Mouse (Mus musculus) lung, postnatal 36 days (tissue): ENCODE data around the gene Gpr12.
"Not testable (repeated sequence)": the region's sequence is repeated elsewhere in the genome, so short reads cannot be mapped to it uniquely, and the experiment has no call there.

Experiments
- DNase-seq: peaks from one replicate; pipeline ENCODE4 v3.0.0; 2022; ENCODE audit warnings: mixed read lengths

The Gpr12 gene

DNA sequence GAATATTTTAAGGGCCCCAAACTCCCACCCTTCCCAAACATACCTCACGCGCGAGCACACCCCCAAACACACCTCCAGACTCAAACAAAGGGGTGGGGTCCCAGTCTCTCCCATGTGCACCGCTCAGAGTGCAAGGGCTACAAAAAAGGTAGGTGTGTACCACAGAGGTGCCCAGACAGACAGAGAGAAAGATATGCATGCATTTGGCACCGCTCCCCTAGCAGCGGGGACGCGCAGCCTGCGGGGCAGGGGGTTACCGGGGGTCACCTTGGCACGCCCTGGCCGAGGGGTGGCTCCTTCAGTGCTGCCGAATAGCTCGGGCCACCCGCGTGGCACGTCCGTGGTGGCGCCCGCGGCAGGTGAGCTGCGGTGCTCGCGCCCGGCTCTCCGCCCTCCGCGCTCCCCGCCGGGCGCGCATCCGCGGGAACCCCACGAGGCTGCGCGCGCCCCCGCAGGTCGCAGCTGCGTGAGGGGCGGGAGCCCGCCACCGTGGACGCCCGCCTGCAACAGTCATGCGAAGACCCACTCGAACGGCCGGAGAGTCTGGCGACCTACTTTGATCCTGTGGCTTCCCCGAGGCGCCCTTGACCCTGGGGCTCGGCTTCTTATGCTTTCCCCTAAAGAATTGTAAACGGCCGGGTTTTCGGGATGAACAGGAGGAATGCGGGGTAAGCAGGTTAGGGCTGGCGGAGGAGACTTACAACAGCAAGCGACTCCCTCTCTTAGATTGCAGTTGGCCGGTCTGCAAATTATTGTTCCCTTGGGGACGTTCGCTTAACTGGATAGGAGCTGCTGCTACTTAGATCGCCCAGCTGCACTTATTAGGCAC, at the start of gene Gpr12:
Gene Gpr12 (minus strand): TSS at position 762 of the 829 bp plus-strand sequence.
- DNase-seq: no peak

DNA sequence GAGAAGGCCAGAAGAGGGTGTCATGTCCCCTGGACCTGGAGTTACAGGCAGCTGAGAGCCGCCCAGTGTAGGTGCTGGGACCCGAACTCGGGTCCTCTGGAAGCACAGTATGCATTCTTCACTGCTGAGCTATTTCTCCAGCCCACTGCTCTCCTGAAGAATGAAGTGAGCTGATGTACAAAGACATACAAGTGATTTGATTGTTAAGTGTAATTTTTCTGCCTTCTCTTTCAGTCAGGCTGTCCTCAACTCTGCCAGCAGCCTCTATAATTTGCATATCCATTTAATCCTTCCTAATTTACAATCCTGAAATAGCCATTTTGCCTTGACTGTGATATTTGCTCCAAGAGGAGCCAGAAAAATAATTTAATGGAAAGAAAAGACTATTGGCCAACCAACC, 46.6 kb upstream of the Gpr12 start:
- DNase-seq: no peak

DNA sequence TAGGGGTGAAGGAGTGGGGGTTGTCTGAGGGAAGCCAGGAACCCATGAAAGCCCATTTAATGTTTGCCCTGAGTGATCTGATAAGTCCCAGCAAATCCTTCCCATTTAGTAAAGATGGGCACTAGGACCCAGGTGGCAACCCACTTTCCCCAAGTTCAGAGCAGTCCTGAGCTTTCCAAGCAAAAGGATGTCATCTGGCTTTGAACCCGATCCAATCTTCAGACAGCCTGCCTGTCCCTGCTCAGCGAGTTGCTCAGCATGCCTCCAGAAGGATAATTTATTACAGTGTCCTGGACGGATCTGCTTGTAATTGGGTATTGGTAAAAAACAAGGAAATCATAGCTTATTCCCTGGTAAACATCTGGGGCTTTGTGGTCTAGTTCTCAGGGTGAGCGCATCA, 45.9 kb upstream of the Gpr12 start:
- DNase-seq: no peak

DNA sequence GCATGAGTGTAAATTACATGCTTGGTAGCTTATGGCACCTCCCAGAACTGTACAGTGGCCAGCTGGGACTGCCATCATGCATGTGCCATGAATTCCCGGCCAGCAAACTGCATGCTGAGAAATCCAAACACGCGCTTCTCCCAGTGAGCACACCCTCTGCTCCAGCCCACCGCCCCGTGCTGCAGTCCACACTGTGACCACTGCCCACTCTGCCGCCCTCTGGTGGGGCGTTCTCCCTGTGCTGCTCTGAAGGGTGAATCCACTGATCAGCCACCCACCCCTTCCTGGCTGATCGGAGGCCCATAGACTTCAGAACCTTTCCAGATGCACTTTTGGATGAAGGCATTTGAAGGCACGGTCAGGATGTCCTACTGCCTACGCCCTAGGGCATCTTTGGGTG, 44.6 kb upstream of the Gpr12 start:
- peak; percentile 1 for DNase-seq

DNA sequence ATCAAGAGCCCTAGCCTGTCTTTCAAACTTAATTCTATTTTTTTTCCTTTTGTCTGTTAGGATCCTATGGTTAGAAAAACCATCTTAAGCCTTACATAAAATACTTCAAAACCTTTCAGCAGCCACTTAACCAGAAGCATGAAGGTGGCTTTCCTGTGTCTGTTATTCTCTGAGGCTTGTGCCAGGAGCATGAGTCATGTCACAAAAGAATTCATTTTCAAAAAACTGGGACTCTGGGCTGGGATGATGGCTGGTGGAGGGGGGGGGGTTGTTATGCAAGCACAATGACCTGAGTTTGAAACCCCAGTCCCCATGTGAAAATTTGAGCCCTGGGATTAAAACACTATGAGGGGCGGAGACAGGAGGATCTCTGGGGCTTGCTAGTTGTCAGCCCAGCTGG, 43.8 kb upstream of the Gpr12 start:
- DNase-seq: no peak

DNA sequence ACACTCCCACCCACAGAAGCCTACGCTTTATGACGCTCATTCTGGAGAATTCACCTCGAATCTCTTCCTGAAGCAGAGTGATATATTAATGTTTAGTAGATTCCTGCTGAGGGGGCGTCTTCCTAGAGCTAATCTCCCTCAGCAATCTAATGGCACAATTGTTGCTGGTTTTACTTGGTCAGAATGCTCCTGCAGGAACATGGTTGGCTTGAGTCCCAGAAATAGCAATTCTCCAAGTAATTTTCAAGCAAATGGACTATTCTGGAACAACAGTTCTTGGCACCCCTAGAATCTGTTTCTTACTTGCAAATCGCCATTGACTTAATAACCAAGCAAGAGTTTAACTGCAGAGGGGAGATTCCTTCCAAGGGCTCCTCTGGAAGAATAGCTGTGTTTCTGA, 42.9 kb upstream of the Gpr12 start:
- DNase-seq: no peak

DNA sequence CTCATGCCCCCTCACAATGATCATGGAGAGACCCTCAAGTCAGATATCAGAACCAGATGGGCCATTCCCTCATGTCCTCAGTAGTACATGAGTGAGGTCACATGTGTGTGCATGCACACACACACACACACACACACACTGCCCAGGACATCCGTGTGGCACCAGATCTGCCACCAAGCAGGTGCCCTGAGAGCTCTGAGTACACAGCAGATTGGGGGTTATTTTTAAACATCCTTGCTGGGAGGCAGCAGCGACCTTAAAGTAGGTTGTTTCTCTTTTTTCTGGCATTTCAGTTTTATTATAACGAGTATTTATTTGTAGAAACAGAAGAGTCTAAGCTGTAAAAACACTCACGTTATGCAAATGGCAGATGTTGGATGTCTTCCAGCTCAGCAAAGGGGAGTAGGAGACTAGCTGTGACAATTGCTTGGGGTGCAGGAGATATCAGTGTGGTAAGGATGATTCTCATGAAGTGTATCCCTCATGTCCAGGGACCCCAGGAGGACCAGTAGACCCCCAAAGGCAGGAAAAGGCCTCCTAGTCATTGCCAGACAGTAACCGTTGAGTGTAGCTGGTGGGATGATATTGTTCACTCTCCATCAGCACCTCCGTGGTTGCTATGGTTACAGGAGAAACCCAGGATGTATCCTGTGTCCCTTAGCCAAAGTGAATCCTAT, 40.7 kb upstream of the Gpr12 start:
- DNase-seq: no peak

DNA sequence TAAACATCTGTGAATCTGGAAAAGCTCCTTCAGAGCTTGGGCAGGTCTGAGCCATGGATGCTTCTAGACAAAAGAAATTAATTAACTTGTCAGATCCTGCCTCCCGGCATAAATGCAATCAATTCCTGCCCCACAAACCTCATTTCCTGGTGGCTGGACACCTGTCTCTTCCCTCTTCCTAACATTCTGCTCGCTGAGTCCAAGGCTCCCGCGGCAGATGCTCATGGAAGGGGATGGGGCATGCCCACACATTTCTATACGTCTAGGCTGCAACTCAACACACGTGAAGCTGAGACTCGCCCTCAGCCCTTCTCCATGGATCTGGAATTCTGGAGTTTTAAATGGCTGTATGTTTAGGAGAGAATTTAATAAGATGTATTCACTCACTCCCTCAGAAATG, 26.8 kb upstream of the Gpr12 start:
- DNase-seq: no peak

DNA sequence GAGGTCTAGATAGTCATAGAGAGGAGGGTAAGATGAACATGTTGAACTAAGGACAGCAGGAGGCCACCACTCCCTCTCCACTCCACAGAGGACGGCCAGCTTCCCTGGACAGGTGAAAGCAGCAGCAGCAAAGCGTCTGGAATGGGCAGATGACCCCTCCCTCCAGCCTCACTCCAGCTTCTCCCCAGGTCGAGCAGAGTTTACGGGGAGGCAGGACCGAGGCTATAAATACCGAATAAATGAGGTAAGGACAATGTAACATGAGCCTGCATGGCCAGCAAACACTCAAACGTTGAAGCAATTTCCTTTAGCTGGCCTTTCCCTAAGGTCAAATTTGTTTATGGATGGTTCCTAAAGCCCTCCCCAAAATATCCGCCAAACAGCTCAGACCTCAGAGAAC, 26.0 kb upstream of the Gpr12 start:
- DNase-seq: no peak

DNA sequence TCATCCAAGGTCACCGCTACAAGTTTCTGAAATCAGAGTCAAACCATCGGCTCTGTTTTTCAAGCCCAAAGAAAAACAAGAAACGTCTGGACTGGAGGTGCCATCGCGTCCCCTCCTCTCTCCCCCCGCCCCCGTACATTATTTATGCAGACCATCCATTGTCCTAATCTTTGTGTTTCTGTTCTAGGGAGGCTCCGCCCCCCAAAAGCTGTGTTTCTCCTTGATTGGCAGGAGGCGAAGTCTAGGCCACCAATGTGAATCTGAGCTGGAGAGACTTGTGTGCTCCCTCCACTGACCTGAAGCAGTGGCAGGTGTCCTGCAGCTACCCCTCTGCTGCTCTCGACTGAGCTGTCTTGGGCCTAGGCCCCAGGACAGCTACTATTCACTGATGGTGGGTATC, 24.6 kb upstream of the Gpr12 start:
- DNase-seq: no peak

DNA sequence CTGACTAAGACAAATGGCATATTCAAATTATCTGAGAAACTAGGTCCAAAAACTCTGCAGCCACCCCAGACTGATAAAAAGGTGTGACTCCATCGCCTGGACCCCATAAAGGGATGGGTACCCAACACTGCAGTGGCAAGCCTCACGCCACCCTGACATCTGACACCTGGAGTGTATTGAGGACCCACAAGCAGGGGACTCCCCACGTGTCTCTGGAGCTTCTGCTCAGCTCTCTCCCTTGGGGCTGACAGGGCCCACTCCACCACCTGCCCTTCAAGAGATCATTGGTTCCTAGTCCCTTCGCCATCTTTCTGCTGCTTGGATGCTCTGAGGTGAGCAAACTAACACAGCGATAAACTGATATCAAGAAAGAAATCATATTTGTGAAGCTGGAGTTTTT, 22.8 kb upstream of the Gpr12 start:
- no peak for DNase-seq

DNA sequence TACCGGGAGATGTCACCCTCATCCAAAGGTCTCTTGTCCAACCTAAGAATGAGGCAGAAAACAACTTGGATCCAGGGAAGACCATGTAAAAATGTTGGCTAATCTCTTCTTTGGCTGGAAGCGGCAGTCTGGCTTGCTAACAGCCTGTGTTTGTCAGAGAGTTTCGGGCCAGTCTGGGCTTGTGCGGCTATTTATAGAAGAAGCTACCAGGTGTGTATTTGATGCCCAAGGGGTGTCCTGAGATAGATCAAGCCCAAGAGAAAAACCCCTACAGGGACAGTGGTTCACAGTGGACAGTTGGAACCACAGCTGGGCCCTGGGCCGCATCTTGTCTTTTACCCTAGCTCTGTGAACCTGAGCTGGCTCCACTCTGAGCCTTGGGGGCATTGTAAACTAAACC, 21.9 kb upstream of the Gpr12 start:
- DNase-seq: no peak

DNA sequence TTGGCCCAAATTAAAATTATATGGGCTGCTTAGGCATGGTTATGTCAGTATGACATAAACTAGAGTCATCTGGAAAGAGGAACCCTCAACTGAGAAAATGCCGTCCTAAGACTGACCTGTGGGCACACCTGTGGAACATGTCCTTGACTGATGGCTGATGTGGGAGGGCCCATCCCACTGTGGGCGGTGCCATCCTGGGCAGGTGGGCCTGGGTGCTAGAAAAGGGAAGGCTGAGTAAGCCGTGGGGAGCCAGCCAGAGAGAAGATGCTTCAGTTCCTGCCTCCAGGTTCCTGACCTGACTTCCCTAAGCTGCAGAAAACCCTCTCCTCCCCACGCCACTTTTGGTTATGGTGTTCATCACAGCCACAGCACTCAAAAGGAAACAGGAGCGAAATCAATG, 21.2 kb upstream of the Gpr12 start:
- DNase-seq: no peak

DNA sequence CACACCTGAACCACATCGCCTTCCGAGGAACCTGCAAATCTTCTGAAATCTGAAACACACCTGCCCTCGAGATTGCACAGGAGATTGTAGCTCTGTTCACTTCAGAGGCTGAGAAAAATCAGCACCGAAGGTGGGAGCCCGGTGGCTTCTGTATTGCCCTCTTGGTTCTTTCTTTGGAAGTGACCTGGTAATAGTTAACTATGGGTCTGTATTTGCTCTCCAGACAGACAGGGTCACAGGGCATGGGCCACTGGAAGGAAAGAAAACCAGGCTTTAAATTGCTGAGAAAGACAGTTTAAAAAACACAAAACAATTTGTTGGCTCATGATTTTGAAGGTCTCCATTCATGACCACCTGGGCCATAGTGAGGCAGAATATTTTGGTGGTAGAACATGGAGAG, 14.9 kb upstream of the Gpr12 start:
- no peak for DNase-seq

DNA sequence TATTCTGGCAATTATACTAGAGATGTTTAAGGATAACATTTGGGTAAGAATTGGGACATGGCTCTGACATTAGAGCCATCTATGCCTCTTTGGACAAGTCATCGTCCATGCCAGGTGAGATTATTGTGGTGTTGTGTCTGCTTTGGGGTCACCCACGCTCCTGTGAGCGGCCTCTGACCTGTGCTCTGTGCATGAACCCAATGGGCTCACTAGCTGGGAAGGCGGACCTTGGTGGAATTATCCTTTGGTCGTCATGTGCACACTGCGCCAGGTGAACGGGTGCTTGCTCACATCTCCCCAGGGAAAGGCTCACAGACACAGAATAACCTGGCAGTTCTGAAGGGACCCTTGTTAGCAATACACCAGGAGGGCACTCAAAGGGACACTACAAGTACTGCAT, 14.2 kb upstream of the Gpr12 start:
- DNase-seq: not testable (repeated sequence)

DNA sequence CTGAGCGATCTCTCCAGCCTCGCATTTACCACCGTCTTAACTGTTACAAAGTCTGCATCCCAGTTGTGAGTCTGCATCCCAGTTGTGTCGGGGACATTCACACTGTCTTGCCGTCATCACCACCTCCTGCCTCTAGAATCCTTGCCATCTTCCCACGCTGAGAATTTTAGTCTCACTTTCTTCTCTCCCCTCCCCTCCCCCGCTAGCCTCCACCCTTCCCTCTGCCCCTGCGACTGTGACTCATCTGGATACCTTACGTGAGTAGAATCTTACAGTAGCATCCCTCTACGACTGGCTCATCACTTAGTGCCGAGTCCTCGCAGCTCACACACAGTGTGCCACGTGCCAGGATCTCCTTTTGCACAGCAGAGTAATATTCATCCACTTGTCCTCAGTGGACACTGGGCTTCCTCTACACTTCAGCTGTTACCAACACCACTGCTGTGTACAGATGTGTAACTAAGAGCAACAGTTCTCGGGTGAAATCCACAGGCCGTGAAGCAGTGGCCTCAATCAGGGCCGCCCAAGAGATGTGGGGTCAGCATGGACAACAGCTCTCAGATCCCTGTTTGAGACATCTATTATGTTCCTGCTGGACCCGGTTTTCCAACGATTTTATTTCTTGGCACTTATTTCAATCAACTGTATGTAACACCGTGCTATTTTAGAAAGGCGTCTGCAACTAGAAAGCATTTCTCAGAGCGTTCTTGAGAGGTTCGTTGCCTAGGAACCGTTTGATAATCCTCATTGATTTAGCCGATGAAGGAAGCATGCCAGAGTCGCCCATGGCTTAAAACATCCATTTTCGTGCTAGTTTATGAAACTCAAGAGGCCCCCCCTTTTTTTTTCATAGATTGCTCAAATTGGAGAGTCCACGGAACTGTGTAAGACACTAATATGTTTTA, 13.4 kb upstream of the Gpr12 start:
- DNase-seq: no peak

DNA sequence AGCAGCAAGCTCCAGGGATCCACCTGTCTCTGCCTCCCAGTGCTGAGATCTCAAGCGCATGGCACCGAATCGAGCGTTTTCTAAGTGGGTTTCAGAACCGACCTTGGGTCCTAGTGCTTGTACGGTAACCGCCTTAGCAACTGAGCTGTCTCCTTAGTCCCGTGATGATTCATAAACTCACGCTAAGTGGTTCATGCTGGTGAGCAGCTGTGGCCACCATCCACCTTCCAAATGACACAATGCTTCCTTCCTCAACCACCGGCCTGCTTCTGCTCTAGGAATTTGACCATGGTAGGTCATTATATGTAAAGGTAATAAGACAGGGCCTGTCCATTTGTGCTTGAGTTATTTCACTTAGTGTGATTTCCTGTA, 12.4 kb upstream of the Gpr12 start:
- DNase-seq: no peak

DNA sequence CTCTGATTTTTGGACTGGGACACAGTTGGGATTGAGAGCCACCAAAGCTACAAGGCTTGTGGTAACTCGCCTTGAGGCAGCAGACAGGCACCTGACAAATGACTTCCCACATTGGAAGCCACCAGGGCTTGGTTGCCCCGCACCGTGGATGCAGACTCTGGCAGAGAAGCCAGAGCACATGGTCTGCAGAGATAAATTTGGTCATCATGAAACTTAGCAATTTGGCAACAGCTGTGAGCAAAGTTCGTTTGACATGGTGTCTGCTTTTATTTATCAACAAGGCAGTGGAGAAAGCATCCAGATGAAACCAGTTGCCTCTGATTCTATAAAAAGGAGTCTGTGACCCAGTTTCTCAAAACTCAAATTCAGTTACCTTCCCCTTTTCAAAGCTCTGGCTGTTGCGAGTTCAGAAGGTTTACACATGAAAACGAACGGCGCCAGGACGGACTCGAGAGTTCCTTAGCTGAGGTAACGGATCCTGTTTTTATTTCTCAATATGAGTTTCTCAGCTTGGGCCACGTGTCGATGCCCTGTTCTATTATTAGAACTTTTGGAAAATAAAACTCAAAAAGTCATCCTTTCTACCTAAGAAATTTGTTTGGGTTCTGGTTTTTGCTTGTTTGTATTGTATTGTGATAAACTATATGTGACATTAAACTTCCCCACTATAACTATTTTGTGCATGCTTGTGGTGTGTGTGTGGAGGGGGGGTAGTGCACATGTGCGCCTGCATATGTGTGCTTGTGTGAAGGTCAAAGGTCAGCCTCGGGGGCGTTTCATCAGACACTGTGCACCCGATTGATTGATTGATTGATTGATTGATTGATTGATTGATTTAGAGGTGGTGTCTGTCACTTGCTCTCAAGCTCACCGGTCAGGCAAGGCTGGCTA, 11.8 kb upstream of the Gpr12 start:
- no peak for DNase-seq

DNA sequence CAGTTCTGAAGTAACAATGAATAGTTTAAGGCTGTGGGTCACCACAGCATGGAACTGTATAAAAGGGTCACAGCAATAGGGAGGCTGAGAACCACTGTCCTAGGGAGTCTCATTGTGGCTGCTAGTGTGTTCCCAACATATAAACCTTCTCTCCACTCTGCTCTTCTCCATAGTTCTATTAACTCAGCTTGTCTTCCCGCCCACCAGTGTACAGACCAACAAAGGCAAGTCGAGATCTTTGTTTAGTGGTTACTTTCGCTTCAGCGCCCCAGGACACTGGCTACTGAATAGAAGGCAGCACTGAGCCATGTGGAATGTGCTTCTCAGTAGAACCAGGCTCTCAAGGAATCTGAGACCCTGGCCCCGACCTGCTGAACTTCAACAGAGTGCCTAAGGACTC, 7.5 kb upstream of the Gpr12 start:
- no peak for DNase-seq

DNA sequence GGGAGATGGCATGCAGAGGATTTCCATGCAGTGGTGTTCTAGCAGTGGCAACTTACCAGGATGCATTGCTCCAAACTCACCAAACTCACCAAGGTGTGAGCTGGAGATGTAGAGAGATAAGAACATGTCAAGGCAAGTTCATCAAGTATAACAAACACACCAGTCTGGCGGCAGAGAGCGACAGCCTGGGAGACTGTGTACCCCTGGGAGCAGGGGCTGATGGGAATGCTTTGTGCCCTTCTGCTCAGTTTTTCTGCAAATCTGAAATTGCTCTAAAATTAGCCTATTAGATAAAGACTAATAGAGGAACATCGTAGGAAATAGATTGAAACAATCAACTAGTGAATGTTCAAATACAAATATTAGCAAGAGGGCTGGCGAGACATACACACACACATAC, 6.6 kb upstream of the Gpr12 start:
- DNase-seq: no peak

DNA sequence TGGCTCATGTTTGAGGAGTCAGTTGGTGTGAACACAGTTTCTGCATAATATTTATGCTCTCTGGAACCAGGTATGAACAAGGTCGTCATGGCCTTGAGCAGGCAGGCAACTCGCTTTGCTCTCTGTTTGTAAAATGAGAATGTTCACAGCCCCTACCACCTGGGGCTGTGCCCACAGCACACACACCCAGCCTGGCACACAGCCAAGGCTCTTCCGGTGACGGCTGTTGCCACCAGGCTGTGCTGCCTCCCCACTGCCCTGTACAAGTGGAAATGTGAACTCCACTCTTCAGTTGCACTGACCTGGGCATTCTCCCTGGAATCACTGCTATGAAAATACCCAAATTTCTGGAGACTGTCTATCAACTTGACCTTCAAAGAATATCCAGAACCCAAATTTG, 5.9 kb upstream of the Gpr12 start:
- DNase-seq: no peak

DNA sequence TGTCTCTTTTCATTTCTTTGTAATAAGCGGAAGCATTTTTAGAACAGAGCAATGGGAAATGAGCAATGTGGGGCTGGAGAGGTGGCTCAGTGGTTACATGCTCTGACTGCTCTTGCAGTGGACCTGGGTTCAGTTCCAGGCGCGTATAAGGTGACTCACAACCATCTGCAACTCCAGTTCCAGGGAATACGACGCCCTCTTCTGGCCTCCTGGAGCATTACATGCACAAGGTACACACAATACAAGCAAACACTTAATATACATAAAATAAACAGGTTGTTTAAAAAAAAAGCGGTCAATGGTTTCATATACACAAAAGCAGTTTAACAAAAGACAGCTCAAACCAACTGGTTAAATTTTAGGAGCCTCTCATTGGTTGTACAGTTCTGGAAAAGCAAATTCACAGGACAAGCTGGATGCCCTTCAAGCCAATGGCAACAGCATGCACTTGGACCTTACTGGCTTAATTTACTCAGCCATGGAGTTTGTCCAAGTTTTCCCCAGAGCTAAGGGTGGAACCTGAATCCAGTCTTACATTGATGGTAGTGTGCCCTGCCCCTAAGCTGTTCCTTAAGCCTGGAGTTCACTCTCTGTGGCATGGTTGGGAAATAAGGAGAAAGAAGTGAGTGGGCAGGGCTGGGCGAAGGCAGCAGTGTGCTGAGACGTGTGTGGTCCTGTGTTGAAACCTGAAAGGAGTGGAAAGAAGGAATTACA, 1.5 kb upstream of the Gpr12 start:
- no peak for DNase-seq
